Mouse (Mus musculus) liver, embryonic 14 days (tissue): ENCODE results near the gene Gm45713. TPM values are rescaled to one million over a fixed set of nuclear protein-coding genes. Genes with fewer than 3 reads are reported as not detected.

ENCODE experiments used
- polyA plus RNA-seq: library from polyadenylated mRNA; depleted of rRNA; stranded (reverse); fragments of >200 nt; gene quantifications from 2 replicates; pipeline ENCODE4 v1.2.3, GENCODE M21; 2012; rRNA removed

Gm45713 gene
- polyA plus RNA-seq = 0.03 and 0.05 TPM in 2 replicates

GRCm38 (mm10) chr7:45135993-45136567 lies at the start of gene Gm45713, which contains the start of gene Flt3l:
Gm45713 (minus strand) TSS chr7:45136231.
Flt3l (minus strand) TSS chr7:45136432.

DNA sequence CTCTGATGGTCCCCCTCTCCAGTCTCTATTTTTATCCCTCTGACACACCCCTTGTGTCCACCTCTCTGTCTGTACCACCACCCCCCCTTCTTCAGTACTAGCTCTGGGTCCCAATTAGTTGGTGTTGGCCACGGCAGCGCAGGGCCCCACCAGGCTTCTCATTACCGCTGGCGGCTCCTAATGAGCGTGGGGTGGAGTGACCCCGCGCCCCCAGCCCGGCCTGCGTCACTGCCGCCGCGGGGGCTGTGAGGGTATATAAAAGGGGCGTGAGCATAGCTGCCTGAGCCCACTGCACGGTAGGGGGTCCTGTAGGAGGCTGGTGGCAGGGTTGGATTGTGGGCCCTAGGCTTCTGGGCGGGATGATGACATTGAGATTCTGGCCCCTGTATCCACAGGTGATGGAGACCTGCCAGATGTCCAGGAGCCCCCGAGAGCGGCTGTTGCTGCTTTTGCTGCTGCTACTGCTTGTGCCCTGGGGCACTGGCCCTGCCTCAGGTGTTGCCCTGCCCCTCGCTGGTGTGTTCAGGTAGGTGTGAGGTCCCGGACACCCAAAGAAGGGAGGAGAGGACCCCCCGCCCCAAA lies 45.0 kb upstream of the Gm45713 start, which contains the start of gene Pth2:
Gene Pth2, plus strand, starts transcription at position 100 of the 582 bp plus-strand sequence.

GRCm38 (mm10) chr7:45179469-45179868 lies 43.4 kb upstream of the Gm45713 start, which contains the start of gene Gfy:
Gfy (minus strand) TSS chr7:45179569.

DNA sequence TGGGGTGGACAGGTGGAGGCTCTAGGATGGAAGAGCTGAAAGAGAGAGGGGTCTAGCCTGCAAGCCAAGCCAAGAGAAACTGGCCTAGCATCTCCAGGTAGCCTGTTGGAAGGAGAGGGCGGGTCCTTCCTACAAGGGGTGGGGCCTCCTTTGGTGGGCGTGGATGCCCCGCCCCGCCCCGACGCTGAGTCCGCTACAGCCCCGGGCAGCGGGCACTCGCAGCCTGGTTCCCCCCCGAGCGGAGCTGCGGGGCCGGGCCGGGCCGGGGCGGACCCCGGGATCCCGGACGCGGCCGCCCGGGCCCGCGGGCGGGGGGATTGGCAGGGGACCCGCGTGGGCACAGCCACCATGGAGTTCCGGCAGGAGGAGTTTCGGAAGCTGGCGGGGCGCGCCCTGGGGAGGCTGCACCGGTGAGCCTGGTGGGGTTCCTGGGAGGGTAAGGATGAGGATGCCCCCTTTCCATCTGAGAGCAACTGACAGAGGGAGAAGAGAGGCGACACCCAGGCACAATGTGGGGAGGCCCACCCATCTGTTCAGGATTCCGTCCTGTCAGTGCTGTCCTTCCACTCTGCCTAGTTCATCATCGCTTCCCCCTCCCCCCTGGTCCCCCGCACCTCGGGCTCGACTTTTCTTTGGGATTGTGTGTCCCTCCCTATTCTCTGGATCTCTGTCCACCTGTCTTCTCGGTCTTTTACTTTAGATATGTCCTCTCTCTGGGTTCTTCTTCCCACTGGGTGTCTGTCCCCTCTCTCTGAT lies 27.9 kb upstream of the Gm45713 start, which contains the start of gene Slc17a7:
Gene Slc17a7, plus strand, starts transcription at position 215 of the 756 bp plus-strand sequence.

DNA sequence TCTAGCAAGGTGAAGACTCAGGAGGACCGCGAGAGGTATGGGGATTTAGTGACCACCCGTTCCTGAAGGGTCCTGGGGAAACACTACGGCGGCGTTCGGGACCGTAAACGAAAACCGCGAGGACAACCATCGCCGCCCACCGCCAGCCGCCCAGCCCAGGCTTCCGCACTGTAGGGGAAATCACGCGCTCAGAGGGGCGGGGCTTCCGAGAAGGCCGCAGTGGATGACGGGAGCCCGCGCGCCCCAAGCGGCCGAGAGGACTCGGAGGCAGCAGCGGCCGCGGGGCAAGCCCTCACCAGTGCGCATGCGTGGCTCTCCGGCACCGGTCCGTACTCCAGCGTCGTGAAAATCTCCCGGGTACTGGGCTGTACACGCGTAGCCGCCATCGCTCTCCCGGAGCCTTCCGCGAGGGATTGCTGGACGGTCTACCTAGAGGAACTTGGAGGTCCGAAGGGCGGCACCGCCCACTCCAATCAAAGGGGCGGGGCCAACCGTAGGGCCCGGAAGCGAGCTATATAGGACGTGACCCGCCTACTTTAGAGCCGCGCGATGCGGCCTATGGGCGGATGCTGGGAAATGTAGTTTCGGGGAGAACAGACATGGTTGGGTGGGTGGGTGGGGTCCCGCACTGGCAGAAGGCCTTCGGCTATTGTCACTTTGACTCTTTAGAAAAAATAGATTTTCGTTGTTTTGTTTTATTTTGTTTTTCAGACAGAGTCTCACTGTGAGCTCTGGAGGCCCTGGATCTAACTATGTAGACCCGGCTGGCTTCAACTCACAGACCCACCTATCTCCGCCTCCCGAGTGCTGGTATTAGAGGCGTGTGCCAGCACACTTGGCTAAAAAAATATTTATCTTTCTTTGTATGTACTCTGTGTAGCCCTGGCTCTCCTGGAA lies 18.3 kb upstream of the Gm45713 start, which contains the start of the genes Pih1d1 and Aldh16a1:
Gene Pih1d1, plus strand, starts transcription at position 208 of the 897 bp plus-strand sequence.
Gene Aldh16a1, minus strand, starts transcription at position 489 of the 897 bp plus-strand sequence.

GRCm38 (mm10) chr7:45128624-45129246 lies 7.3 kb downstream of the Gm45713 start, which contains the start of gene Rpl13a:
Rpl13a (minus strand) TSS chr7:45128761.

DNA sequence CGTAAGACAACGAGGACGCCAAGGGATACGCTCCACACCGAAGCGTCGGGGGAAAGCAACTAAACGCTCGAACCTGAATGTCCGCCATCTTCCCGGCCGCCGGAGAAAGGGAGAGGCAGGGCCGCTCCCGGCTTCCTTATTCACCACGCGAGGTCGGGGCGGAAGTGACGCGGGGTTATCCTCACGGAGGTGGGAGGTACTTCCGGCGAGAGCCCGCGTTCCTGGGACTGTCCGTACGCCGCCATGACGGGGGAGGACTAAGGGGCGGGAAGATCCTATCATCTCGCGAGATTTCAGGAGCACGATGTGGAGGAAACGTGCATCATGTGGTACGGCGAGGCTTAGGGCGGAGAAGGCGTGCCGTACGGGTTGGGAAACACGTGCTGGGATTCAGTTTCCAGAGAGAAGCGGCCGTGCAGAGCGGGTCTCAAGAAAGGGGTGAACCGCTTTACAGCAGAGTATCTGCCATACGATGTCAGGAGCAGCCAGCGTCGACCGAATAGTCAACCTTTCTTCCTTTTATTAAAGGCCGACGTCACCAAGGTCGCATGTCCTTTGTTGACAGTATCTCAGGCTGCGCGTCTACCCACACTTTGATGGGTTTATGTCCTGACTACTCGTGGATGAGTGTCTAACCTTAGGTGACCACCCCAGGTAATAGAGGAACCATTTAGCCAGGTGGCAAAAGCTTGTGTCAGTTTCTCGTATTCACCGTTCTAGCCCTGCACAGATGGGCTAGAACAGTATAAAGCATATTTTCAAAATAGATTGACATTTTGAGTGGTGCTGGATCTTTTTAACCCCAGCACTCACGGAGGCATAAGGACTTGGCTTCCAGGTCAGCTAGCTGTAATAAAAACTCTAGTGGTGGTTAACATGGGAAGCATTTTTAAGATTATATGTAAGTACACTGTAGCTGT lies 11.5 kb downstream of the Gm45713 start, which contains the start of gene Rps11:
Gene Rps11, minus strand, starts transcription at position 216 of the 920 bp plus-strand sequence.

DNA sequence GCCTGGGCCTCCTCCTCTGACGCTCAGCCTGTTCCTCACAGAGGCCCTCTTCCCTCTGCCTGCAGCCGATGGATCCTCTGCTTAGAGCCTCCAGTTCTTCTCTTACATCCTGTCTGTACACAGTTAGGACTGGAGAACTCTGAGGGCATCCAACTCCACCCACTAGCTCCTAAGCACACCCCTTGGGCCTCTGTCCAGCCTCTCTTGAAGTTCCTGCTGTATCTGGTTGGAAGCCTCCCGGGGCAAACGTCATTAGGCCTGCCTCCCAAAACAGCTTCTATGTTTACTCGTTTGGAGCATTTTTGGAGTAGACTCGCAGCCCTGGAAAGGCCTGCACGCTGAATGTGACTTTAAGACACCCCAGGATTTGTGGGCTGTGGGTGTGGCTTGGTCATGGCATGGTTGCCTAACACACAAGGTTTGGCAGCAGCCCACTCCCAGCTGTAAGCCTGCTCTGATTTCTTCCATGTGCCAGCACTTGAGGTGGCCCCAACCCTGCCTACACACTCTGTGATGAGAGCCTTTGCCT lies 32.3 kb downstream of the Gm45713 start, which contains the start of gene Fcgrt:
Gene Fcgrt, minus strand, starts transcription at position 200 of the 529 bp plus-strand sequence.

GRCm38 (mm10) chr7:45092048-45092447 lies 44.0 kb downstream of the Gm45713 start, which contains the start of gene Rcn3:
Rcn3 (minus strand) TSS chr7:45092221.

Other genes starting within 250 kb of the Gm45713 start
- gene Med25, start 243.5 kb downstream of the Gm45713 start, polyA plus RNA-seq = 25.1 and 29.4 TPM in 2 replicates
- gene Fuz, start 240.2 kb downstream of the Gm45713 start, polyA plus RNA-seq = 4.5 and 5.3 TPM in 2 replicates
- gene Ap2a1, start 206.7 kb downstream of the Gm45713 start, polyA plus RNA-seq = 59.2 and 68.7 TPM in 2 replicates
- 0.10 TPM in 1 of 2 replicates, not detected in the other for gene Tsks, start 193.0 kb downstream of the Gm45713 start, polyA plus RNA-seq
- 1.8 and 2.3 TPM in 2 replicates for gene Cpt1c, start 161.4 kb downstream of the Gm45713 start, polyA plus RNA-seq
- 163 and 176 TPM in 2 replicates for gene Prmt1, start 149.7 kb downstream of the Gm45713 start, polyA plus RNA-seq
- 38.0 and 41.0 TPM in 2 replicates for gene Irf3, start 138.6 kb downstream of the Gm45713 start, polyA plus RNA-seq
- 10.2 and 11.7 TPM in 2 replicates for gene Bcl2l12, start 137.5 kb downstream of the Gm45713 start, polyA plus RNA-seq
- gene Scaf1, start 119.9 kb downstream of the Gm45713 start, polyA plus RNA-seq = 15.6 and 17.5 TPM in 2 replicates
- gene Rras, start 118.3 kb downstream of the Gm45713 start, polyA plus RNA-seq = 15.6 and 17.7 TPM in 2 replicates
- 1.9 and 2.5 TPM in 2 replicates for gene Prr12, start 83.3 kb downstream of the Gm45713 start, polyA plus RNA-seq
- 26.5 and 28.7 TPM in 2 replicates for gene Nosip, start 73.8 kb downstream of the Gm45713 start, polyA plus RNA-seq
- 7.1 and 7.9 TPM in 2 replicates for gene Prrg2, start 73.6 kb downstream of the Gm45713 start, polyA plus RNA-seq
- 18.0 and 23.0 TPM in 2 replicates for gene Rcn3, start 44.0 kb downstream of the Gm45713 start, polyA plus RNA-seq
- gene Fcgrt, start 32.4 kb downstream of the Gm45713 start, polyA plus RNA-seq = 15.3 and 17.0 TPM in 2 replicates
- gene Rps11, start 11.8 kb downstream of the Gm45713 start, polyA plus RNA-seq = 329 and 425 TPM in 2 replicates
- gene Rpl13a, start 7.5 kb downstream of the Gm45713 start, polyA plus RNA-seq = 824 and 978 TPM in 2 replicates
- gene Flt3l, start 201 bp upstream of the Gm45713 start, polyA plus RNA-seq = 11.3 and 12.1 TPM in 2 replicates
- gene Pih1d1, start 18.1 kb upstream of the Gm45713 start, polyA plus RNA-seq = 33.3 and 38.1 TPM in 2 replicates
- gene Aldh16a1, start 18.4 kb upstream of the Gm45713 start, polyA plus RNA-seq = 14.6 and 17.2 TPM in 2 replicates
- 0.02 TPM in 1 of 2 replicates, not detected in the other for gene Slc17a7, start 27.7 kb upstream of the Gm45713 start, polyA plus RNA-seq
- gene Gfy, start 43.3 kb upstream of the Gm45713 start, polyA plus RNA-seq = not detected in 2 replicates
- not detected in 2 replicates for gene Pth2, start 44.8 kb upstream of the Gm45713 start, polyA plus RNA-seq
- gene Ccdc155, start 68.7 kb upstream of the Gm45713 start, polyA plus RNA-seq = 0.03 and 0.07 TPM in 2 replicates
- gene Dkkl1, start 75.9 kb upstream of the Gm45713 start, polyA plus RNA-seq = 1.0 and 1.5 TPM in 2 replicates
- 9.4 and 12.0 TPM in 2 replicates for gene Tead2, start 79.5 kb upstream of the Gm45713 start, polyA plus RNA-seq
- 8.7 and 11.7 TPM in 2 replicates for gene Cd37, start 102.9 kb upstream of the Gm45713 start, polyA plus RNA-seq
- gene Slc6a16, start 104.9 kb upstream of the Gm45713 start, polyA plus RNA-seq = 0.01 and 0.03 TPM in 2 replicates
- not detected in 2 replicates for gene Slc6a21, start 141.3 kb upstream of the Gm45713 start, polyA plus RNA-seq
- gene Trpm4, start 197.5 kb upstream of the Gm45713 start, polyA plus RNA-seq = 0.95 and 1.2 TPM in 2 replicates
- 0.06 and 0.76 TPM in 2 replicates for gene Hrc, start 199.1 kb upstream of the Gm45713 start, polyA plus RNA-seq
- gene Ppfia3, start 230.8 kb upstream of the Gm45713 start, polyA plus RNA-seq = 0.18 and 0.20 TPM in 2 replicates
- gene Lin7b, start 234.4 kb upstream of the Gm45713 start, polyA plus RNA-seq = 0.31 and 0.34 TPM in 2 replicates